Mouse (Mus musculus) C2C12 (cell line): ENCODE data around the gene Ccl17.

Experiments used
- CEBPB ChIP-seq: IDR thresholded peaks from one replicate; pipeline ENCODE4 v1.6.1; 2011; ENCODE audit warnings: low read depth, mild to moderate bottlenecking, control low read depth, moderate library complexity
- CTCF ChIP-seq: IDR thresholded peaks from one replicate; pipeline ENCODE4 v1.5.1; 2011; ENCODE audit not compliant: control insufficient read depth, insufficient read depth, insufficient read length
- FOSL1 ChIP-seq: IDR thresholded peaks from one replicate; pipeline ENCODE4 v1.8.0; 2011; ENCODE audit warnings: mild to moderate bottlenecking, low read length; ENCODE audit not compliant: poor library complexity, insufficient read depth, severe bottlenecking
- MAX ChIP-seq: IDR thresholded peaks from one replicate; pipeline ENCODE4 v1.6.1; 2011; ENCODE audit warnings: mild to moderate bottlenecking, control low read depth
- MYOD1 ChIP-seq: IDR thresholded peaks from one replicate; pipeline ENCODE4 v1.6.1; 2011; ENCODE audit warnings: low read depth; ENCODE audit not compliant: control insufficient read depth, insufficient read length
- MYOG ChIP-seq: IDR thresholded peaks from one replicate; pipeline ENCODE4 v1.6.1; 2011; ENCODE audit not compliant: control insufficient read depth, insufficient read length; ENCODE audit errors: extremely low read depth
- USF1 ChIP-seq: IDR thresholded peaks from one replicate; pipeline ENCODE4 v1.6.1; 2011; ENCODE audit warnings: low read depth, mild to moderate bottlenecking, control low read depth, moderate library complexity

GRCm38 (mm10) chr8:94805811-94806210, 4.4 kb upstream of the Ccl17 start:
- TF ChIP-seq MYOD1 (peak; percentile 10), CTCF (no peak), CEBPB (no peak), MAX (no peak), USF1 (no peak), MYOG (no peak), FOSL1 (no peak)
